Mouse (Mus musculus): Measurements from ENCODE around the gene Gucy2e. TPM values are rescaled to one million over a fixed set of nuclear protein-coding genes. Genes with fewer than 3 reads are reported as not detected.
A peak's percentile ranks its signal among the peaks of the same experiment; 100 is the strongest.

Gene Gucy2e
- polyA plus RNA-seq, 2 experiments: 0.12 to 0.14 TPM

DNA sequence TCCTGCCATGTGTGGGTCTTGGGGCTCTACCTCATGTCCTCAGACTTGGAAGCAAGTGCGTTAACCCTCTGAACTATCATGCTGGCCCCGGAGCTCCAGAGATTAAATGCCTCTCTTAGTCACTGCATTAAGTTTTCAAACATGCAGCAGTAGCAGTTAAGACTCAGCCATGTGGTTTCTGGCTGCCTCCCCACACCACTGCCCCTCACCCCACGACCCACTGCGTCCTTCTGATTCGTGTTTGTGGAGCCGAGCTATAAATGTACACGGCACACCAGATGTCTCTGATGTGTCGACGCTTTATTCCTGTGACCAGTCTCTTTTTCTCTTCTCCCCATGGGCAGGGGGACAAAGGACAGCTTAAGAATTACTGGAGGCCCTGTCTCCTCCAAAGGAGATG, 16.3 kb upstream of the Gucy2e start:
- H3K36me3 ChIP-seq (ENCODE audit: control insufficient read depth, insufficient read depth, low read length): no peaks in the 10 kb centered on the region
- 23% methylated on average over 9 of the region's 9 CpGs for WGBS
- DNase-seq (ENCODE audit: low spot score): peak; percentile 23
- no peaks in the 10 kb centered on the region for H3K9me3 ChIP-seq (ENCODE audit: control insufficient read depth, low read length)
- H3K4me1 ChIP-seq (ENCODE audit: control insufficient read depth, insufficient read depth, low read length): 0 out of 2 replicates have a peak, but pooled peaks cover 4% of the 10 kb centered on the region
- no peak overlapping the region for H3K9ac ChIP-seq (ENCODE audit: low read depth, low read length, severe bottlenecking)
- no peak for ATAC-seq (ENCODE audit: low FRiP score, low read depth)
- no peak for TF ChIP-seq POLR2A (IDR thresholded peaks at IDR 0.05; ENCODE audit: borderline replicate concordance, extremely low read depth, insufficient read depth, insufficient read length)
- no peaks in the 10 kb centered on the region for H3K27me3 ChIP-seq (ENCODE audit: control insufficient read depth, insufficient read depth, low read length)
- no peak overlapping the region for H3K4me3 ChIP-seq (replicated peaks; ENCODE audit: low read length)
- no peak overlapping the region; the same call in 1 of the 2 replicates for H3K27ac ChIP-seq (replicated peaks; ENCODE audit: low read depth, low read length)
- H3K4me2 ChIP-seq (replicated peaks; ENCODE audit: low read depth, low read length, severe bottlenecking): 0 out of 2 replicates have a peak overlapping the region, but pooled peaks have one; percentile 6

DNA sequence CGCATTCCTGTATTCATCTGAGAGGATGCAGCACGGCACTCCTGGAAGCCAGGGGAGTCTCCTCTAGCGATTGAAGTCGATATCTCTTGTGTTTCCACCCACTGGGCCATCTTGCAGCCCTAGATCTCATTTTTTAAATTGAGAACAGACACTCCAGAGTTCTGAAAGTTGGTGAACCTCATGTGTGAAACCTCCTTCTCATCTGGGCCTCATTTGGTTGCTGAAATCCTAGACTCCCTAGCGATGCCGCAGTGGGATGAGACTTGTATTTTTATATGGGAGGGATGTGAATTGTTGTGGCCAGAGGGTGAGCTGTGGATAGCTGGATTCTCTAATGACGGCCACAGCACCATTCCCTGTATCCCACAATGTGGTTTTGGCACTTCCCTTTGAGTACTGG, 15.1 kb upstream of the Gucy2e start:
- no peak for TF ChIP-seq POLR2A (IDR thresholded peaks at IDR 0.05; ENCODE audit: borderline replicate concordance, extremely low read depth, insufficient read depth, insufficient read length)
- Histone ChIP-seq H3K9me3 (ENCODE audit: control insufficient read depth, low read length) (no peaks in the 10 kb centered on the region), H3K9ac (ENCODE audit: low read depth, low read length, severe bottlenecking) (no peak overlapping the region), H3K27ac (replicated peaks; ENCODE audit: low read depth, low read length) (no peak overlapping the region), H3K4me2 (replicated peaks; ENCODE audit: low read depth, low read length, severe bottlenecking) (no peak overlapping the region), H3K27me3 (ENCODE audit: control insufficient read depth, insufficient read depth, low read length) (no peaks in the 10 kb centered on the region), H3K4me3 (replicated peaks; ENCODE audit: low read length) (no peak overlapping the region), H3K4me1 (ENCODE audit: control insufficient read depth, insufficient read depth, low read length) (0 out of 2 replicates have a peak, but pooled peaks cover 4% of the 10 kb centered on the region), H3K36me3 (ENCODE audit: control insufficient read depth, insufficient read depth, low read length) (no peaks in the 10 kb centered on the region)
- 54% methylated on average over 7 of the region's 7 CpGs for WGBS
- no peak for ATAC-seq (ENCODE audit: low FRiP score, low read depth)
- no peak for DNase-seq (ENCODE audit: low spot score)

DNA sequence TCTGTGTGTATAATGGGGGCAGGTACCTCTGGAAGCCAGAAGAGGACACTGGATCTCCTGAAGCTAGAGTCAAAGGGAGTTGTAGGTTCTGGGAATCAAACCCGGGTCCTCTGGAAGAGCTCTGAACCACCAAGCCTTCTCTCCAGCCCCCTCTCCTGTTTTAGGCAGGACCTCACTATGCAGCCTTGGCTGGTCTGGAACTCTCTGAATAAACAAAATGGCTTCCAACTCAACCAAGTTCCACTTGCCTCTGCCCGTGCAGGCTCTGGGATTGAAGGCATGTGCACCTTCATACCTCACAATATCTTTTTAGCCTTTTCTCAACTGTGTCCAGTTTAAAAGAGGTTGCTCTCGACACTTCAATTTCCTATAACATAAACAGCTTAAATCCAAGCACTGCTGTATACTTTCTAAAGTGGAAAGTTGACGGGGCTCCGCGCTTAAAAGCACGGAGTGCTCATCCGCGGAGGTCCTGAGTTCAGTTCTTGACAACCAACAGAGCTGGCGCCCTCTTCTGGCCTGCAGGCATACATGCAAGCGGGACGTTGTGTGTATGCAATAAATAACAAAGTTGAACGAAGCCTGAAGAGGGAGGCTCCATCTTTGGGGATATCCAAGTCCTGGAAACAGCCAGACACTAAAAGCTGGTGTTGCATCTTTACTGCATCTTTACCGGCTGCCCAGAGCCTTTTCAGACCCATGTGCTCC, 14.5 kb upstream of the Gucy2e start:
- no peaks in the 10 kb centered on the region for H3K27me3 ChIP-seq (ENCODE audit: control insufficient read depth, insufficient read depth, low read length)
- no peaks in the 10 kb centered on the region for H3K36me3 ChIP-seq (ENCODE audit: control insufficient read depth, insufficient read depth, low read length)
- H3K4me1 ChIP-seq (ENCODE audit: control insufficient read depth, insufficient read depth, low read length): 0 out of 2 replicates have a peak, but pooled peaks cover 4% of the 10 kb centered on the region
- ATAC-seq (ENCODE audit: low FRiP score, low read depth): no peak
- TF ChIP-seq POLR2A (IDR thresholded peaks at IDR 0.05; ENCODE audit: borderline replicate concordance, extremely low read depth, insufficient read depth, insufficient read length): no peak
- no peaks in the 10 kb centered on the region for H3K9me3 ChIP-seq (ENCODE audit: control insufficient read depth, low read length)
- H3K9ac ChIP-seq (ENCODE audit: low read depth, low read length, severe bottlenecking): no peak overlapping the region
- H3K4me3 ChIP-seq (replicated peaks; ENCODE audit: low read length): no peak overlapping the region
- H3K27ac ChIP-seq (replicated peaks; ENCODE audit: low read depth, low read length): peak overlapping the region; percentile 33; the same call in 1 of the 2 replicates
- DNase-seq (ENCODE audit: low spot score): no peak
- H3K4me2 ChIP-seq (replicated peaks; ENCODE audit: low read depth, low read length, severe bottlenecking): no peak overlapping the region
- 61% methylated on average over 14 of the region's 14 CpGs for WGBS

DNA sequence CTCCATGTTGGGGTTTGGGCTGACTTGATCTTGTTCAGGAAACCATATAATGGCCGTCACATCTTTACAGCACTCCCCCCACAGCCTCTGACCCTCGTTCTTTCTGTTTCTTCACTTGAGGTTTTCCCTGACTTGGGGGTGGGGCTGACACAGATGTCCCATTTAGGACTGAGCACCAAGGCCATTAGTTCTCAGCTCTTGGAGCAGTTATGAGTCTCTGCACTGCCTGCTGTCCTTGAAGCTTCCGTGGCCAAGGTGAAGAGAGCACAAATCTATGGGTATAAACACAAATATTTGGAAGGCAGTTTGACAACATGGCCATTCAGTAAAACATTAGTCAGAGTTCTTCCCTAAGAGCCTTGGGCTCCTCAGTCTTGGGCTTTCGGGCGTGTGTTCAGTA, 13.3 kb upstream of the Gucy2e start:
- no peak overlapping the region for H3K27ac ChIP-seq (replicated peaks; ENCODE audit: low read depth, low read length)
- no peaks in the 10 kb centered on the region for H3K36me3 ChIP-seq (ENCODE audit: control insufficient read depth, insufficient read depth, low read length)
- no peaks in the 10 kb centered on the region for H3K27me3 ChIP-seq (ENCODE audit: control insufficient read depth, insufficient read depth, low read length)
- H3K4me1 ChIP-seq (ENCODE audit: control insufficient read depth, insufficient read depth, low read length): peaks cover 10% of the 10 kb centered on the region; the same call in 1 of the 2 replicates
- 82% methylated on average over 5 of the region's 5 CpGs for WGBS
- ATAC-seq (ENCODE audit: low FRiP score, low read depth): no peak
- no peak for TF ChIP-seq POLR2A (IDR thresholded peaks at IDR 0.05; ENCODE audit: borderline replicate concordance, extremely low read depth, insufficient read depth, insufficient read length)
- no peaks in the 10 kb centered on the region for H3K9me3 ChIP-seq (ENCODE audit: control insufficient read depth, low read length)
- no peak overlapping the region for H3K4me3 ChIP-seq (replicated peaks; ENCODE audit: low read length)
- DNase-seq (ENCODE audit: low spot score): no peak
- no peak overlapping the region for H3K9ac ChIP-seq (ENCODE audit: low read depth, low read length, severe bottlenecking)
- no peak overlapping the region for H3K4me2 ChIP-seq (replicated peaks; ENCODE audit: low read depth, low read length, severe bottlenecking)

DNA sequence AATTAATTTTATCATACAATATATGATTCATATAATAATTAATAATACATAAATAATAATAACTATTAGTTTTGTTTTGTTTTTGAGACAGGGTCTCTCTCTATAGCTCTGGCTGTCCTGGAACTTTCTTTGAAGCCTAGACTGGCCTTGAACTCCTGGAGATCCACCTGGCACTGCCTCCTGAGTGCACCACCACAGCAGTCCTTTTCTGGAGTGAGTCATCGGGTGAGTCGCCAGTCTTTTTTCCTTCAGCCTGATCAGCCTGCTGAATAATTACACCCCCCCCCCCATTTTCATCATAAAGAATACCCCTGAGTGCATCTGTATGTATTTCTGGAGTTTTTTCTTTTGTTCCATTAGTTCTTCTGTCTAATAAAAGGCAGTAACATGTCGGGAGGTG, 12.3 kb upstream of the Gucy2e start:
- no peak overlapping the region for H3K27ac ChIP-seq (replicated peaks; ENCODE audit: low read depth, low read length)
- DNase-seq (ENCODE audit: low spot score): no peak
- TF ChIP-seq POLR2A (IDR thresholded peaks at IDR 0.05; ENCODE audit: borderline replicate concordance, extremely low read depth, insufficient read depth, insufficient read length): no peak
- H3K9ac ChIP-seq (ENCODE audit: low read depth, low read length, severe bottlenecking): no peak overlapping the region
- no peak overlapping the region for H3K4me2 ChIP-seq (replicated peaks; ENCODE audit: low read depth, low read length, severe bottlenecking)
- H3K27me3 ChIP-seq (ENCODE audit: control insufficient read depth, insufficient read depth, low read length): no peaks in the 10 kb centered on the region
- H3K9me3 ChIP-seq (ENCODE audit: control insufficient read depth, low read length): no peaks in the 10 kb centered on the region
- no peak for ATAC-seq (ENCODE audit: low FRiP score, low read depth)
- peaks cover 10% of the 10 kb centered on the region; the same call in 1 of the 2 replicates for H3K4me1 ChIP-seq (ENCODE audit: control insufficient read depth, insufficient read depth, low read length)
- 82% methylated on average over 3 of the region's 3 CpGs for WGBS
- H3K36me3 ChIP-seq (ENCODE audit: control insufficient read depth, insufficient read depth, low read length): no peaks in the 10 kb centered on the region
- H3K4me3 ChIP-seq (replicated peaks; ENCODE audit: low read length): no peak overlapping the region

All from limb, embryonic 14.5 days (tissue).